ENCODE assay signal across 15 mouse cellular contexts in genomic region chr1:177459536-177459935, GRCm38 (mm10).
"Had no signal": no experiment of that assay in that cellular context is flagged by ENCODE, and none has a peak within 500 bp of the region (broad histone marks: within the 10 kb centered on the region; RNA-seq: fewer than 3 reads in every experiment).

No protein-coding gene starts in this region.

- H3K27me3 ChIP-seq: kidney, embryonic 15.5 days; liver, embryonic 15.5 days; neural tube, embryonic 12.5 days had no signal

- H3K4me2 ChIP-seq: kidney, embryonic 15.5 days; limb, embryonic 13.5 days; liver, embryonic 11.5 days; liver, embryonic 15.5 days; lung, embryonic 14.5 days; neural tube, embryonic 12.5 days had no signal

- H3K9ac ChIP-seq: kidney, embryonic 15.5 days; limb, embryonic 13.5 days; liver, embryonic 15.5 days; lung, embryonic 14.5 days; neural tube, embryonic 12.5 days had no signal

- H3K27ac ChIP-seq: limb, embryonic 13.5 days; liver, embryonic 15.5 days; neural tube, embryonic 12.5 days had no signal

- DNase-seq: layer of hippocampus, postnatal 36 days; lung, postnatal 10 days; lung, postnatal 4 days; midbrain, embryonic 14.5 days; retina, postnatal 1 day; thymus, adult 18-20 months; thymus, postnatal 14 days had no signal

- H3K9me3 ChIP-seq: kidney, embryonic 15.5 days; limb, embryonic 13.5 days; liver, embryonic 15.5 days; midbrain, embryonic 10.5 days; neural tube, embryonic 12.5 days had no signal

- H3K4me1 ChIP-seq: liver, embryonic 15.5 days had no signal

- H3K4me3 ChIP-seq: kidney, embryonic 15.5 days; limb, embryonic 13.5 days; liver, embryonic 15.5 days; midbrain, embryonic 10.5 days; myocyte; neural tube, embryonic 12.5 days had no signal

- H3K36me3 ChIP-seq: kidney, embryonic 15.5 days; limb, embryonic 13.5 days; liver, embryonic 15.5 days; midbrain, embryonic 10.5 days; neural tube, embryonic 12.5 days had no signal
